Mouse (Mus musculus) limb, embryonic 12.5 days (tissue): ENCODE measurements around the gene Tank. TPM values are rescaled to one million over a fixed set of nuclear protein-coding genes. Genes with fewer than 3 reads are reported as not detected.

Experiments
- ATAC-seq: fragments of 200-750 bp; cut with Nextera tagmentation; 2 replicates; pipeline ENCODE4 v1.8.0; 2017; ENCODE audit warnings: low read depth, moderate TSS enrichment; ENCODE audit not compliant: insufficient number of reproducible peaks, insufficient read depth, low FRiP score, low TSS enrichment
- H3K27ac ChIP-seq: fragments of 300-500 bp; sonication (generic); 2 replicates; pipeline ENCODE4 v1.5.1; 2016; ENCODE audit warnings: mild to moderate bottlenecking, moderate library complexity
- H3K27me3 ChIP-seq: fragments of 300-500 bp; sonication (generic); 2 replicates; pipeline ENCODE4 v1.6.1; 2016; ENCODE audit warnings: mild to moderate bottlenecking, moderate library complexity
- H3K36me3 ChIP-seq: fragments of 300-500 bp; sonication (generic); 2 replicates; pipeline ENCODE4 v1.6.1; 2016; ENCODE audit warnings: mild to moderate bottlenecking, moderate library complexity
- H3K4me1 ChIP-seq: fragments of 300-500 bp; sonication (generic); replicated peaks from 2 replicates; pipeline ENCODE4 v1.6.1; 2016
- H3K4me2 ChIP-seq: fragments of 300-500 bp; sonication (generic); 2 replicates; pipeline ENCODE4 v1.6.1; 2016; ENCODE audit warnings: mild to moderate bottlenecking, moderate library complexity
- H3K4me3 ChIP-seq: fragments of 300-500 bp; sonication (generic); replicated peaks from 2 replicates; pipeline ENCODE4 v1.5.1; 2016; ENCODE audit warnings: mild to moderate bottlenecking
- H3K9ac ChIP-seq: fragments of 300-500 bp; sonication (generic); replicated peaks from 2 replicates; pipeline ENCODE4 v1.6.1; 2016; ENCODE audit warnings: mild to moderate bottlenecking, moderate library complexity
- H3K9me3 ChIP-seq: fragments of 300-500 bp; sonication (generic); 2 replicates; pipeline ENCODE4 v1.6.1; 2016; ENCODE audit warnings: mild to moderate bottlenecking, moderate library complexity
- WGBS: fragments of 180-500 bp; shearing (Covaris S2); methylation state at CpG from one replicate; pipeline ENCODE4 v1.1.7; 2016; 5-methylcytosine and 5-hydroxymethylcytosine counted together
- polyA plus RNA-seq: library from polyadenylated mRNA; unstranded; fragments of >200 nt; fragmentation: Nextera tagmentation; extraction: Ambion mirVana; gene quantifications from 2 replicates; pipeline ENCODE4 v1.2.1, GENCODE M21; 2016

Tank gene
- polyA plus RNA-seq, result 25.3 and 25.7 TPM in 2 replicates

GRCm38 (mm10) chr2:61578433-61578832 is at the start of gene Tank:
Gene Tank, plus strand, starts transcription at chr2:61578585.
- no peak within 1 kb of the TSS for H3K9ac ChIP-seq
- H3K4me3 ChIP-seq, result no peak within 1 kb of the TSS
- peaks cover 5% of the 10 kb centered on the region; the same call in 1 of the 2 replicates for H3K4me1 ChIP-seq
- H3K4me2 ChIP-seq, result no peak within 1 kb of the TSS
- 84% methylated on average over 10 of the region's 10 CpGs for WGBS
- no peak for ATAC-seq
- H3K9me3 ChIP-seq, result no peaks in the 10 kb centered on the region
- no peak within 1 kb of the TSS for H3K27ac ChIP-seq
- H3K36me3 ChIP-seq, result no peaks in the 10 kb centered on the region
- H3K27me3 ChIP-seq, result no peaks in the 10 kb centered on the region

GRCm38 (mm10) chr2:61532326-61532725 is 46.1 kb upstream of the Tank start:
- no peak overlapping the region for H3K9ac ChIP-seq
- no peaks in the 10 kb centered on the region for H3K36me3 ChIP-seq
- no peak overlapping the region for H3K4me3 ChIP-seq
- H3K27me3 ChIP-seq, result no peaks in the 10 kb centered on the region
- ATAC-seq, result no peak
- H3K4me2 ChIP-seq, result no peak overlapping the region
- no peaks in the 10 kb centered on the region for H3K9me3 ChIP-seq
- no peak overlapping the region for H3K27ac ChIP-seq
- H3K4me1 ChIP-seq, result no peaks in the 10 kb centered on the region
- 77% methylated on average over 3 of the region's 3 CpGs for WGBS

- Histone ChIP-seq H3K36me3 (no peaks in the 10 kb centered on the region), H3K27me3 (no peaks in the 10 kb centered on the region), H3K4me1 (no peaks in the 10 kb centered on the region), H3K9ac (no peak overlapping the region), H3K4me3 (no peak overlapping the region), H3K9me3 (no peaks in the 10 kb centered on the region), H3K27ac (no peak overlapping the region), H3K4me2 (no peak overlapping the region)
- 86% methylated on average over 2 of the region's 2 CpGs for WGBS
- ATAC-seq, result no peak
These were observed 45.3 kb upstream of the Tank start for GRCm38 (mm10) chr2:61533131-61533530.

- no peak for ATAC-seq
- no peaks in the 10 kb centered on the region for H3K27me3 ChIP-seq
- no peak overlapping the region for H3K9ac ChIP-seq
- 82% methylated on average over 2 of the region's 2 CpGs for WGBS
- no peak overlapping the region for H3K4me2 ChIP-seq
- no peaks in the 10 kb centered on the region for H3K9me3 ChIP-seq
- no peak overlapping the region for H3K4me3 ChIP-seq
- H3K36me3 ChIP-seq, result no peaks in the 10 kb centered on the region
- no peak overlapping the region for H3K27ac ChIP-seq
- H3K4me1 ChIP-seq, result no peaks in the 10 kb centered on the region
These were observed 41.5 kb upstream of the Tank start for GRCm38 (mm10) chr2:61536901-61537300.

- H3K4me1 ChIP-seq, result no peaks in the 10 kb centered on the region
- 40% methylated on average over 2 of the region's 2 CpGs for WGBS
- H3K27ac ChIP-seq, result no peak overlapping the region
- no peaks in the 10 kb centered on the region for H3K27me3 ChIP-seq
- H3K4me3 ChIP-seq, result no peak overlapping the region
- no peak overlapping the region for H3K4me2 ChIP-seq
- ATAC-seq, result no peak
- H3K9ac ChIP-seq, result no peak overlapping the region
- H3K36me3 ChIP-seq, result no peaks in the 10 kb centered on the region
- no peaks in the 10 kb centered on the region for H3K9me3 ChIP-seq
These were observed 39.0 kb upstream of the Tank start for GRCm38 (mm10) chr2:61539378-61539777.

- no peak overlapping the region for H3K9ac ChIP-seq
- no peaks in the 10 kb centered on the region for H3K4me1 ChIP-seq
- H3K4me2 ChIP-seq, result no peak overlapping the region
- no peak for ATAC-seq
- H3K27me3 ChIP-seq, result no peaks in the 10 kb centered on the region
- WGBS, result 84% methylated on average over 2 of the region's 2 CpGs
- H3K27ac ChIP-seq, result no peak overlapping the region
- H3K36me3 ChIP-seq, result no peaks in the 10 kb centered on the region
- no peak overlapping the region for H3K4me3 ChIP-seq
- no peaks in the 10 kb centered on the region for H3K9me3 ChIP-seq
These were observed 36.0 kb upstream of the Tank start for GRCm38 (mm10) chr2:61542426-61542825.

- no peaks in the 10 kb centered on the region for H3K27me3 ChIP-seq
- H3K9ac ChIP-seq, result no peak overlapping the region
- WGBS, result 82% methylated on average over 3 of the region's 3 CpGs
- no peak overlapping the region for H3K4me2 ChIP-seq
- no peak overlapping the region for H3K27ac ChIP-seq
- H3K4me1 ChIP-seq, result no peaks in the 10 kb centered on the region
- H3K4me3 ChIP-seq, result no peak overlapping the region
- no peak for ATAC-seq
- H3K36me3 ChIP-seq, result no peaks in the 10 kb centered on the region
- H3K9me3 ChIP-seq, result no peaks in the 10 kb centered on the region
These were observed 32.7 kb upstream of the Tank start for GRCm38 (mm10) chr2:61545666-61546065.

GRCm38 (mm10) chr2:61548021-61548420 is 30.4 kb upstream of the Tank start:
- Histone ChIP-seq H3K36me3 (no peaks in the 10 kb centered on the region), H3K27ac (no peak overlapping the region), H3K4me1 (no peaks in the 10 kb centered on the region), H3K4me2 (no peak overlapping the region), H3K27me3 (no peaks in the 10 kb centered on the region), H3K9me3 (no peaks in the 10 kb centered on the region), H3K4me3 (no peak overlapping the region), H3K9ac (no peak overlapping the region)
- no peak; the same call in 1 of the 2 replicates for ATAC-seq
- WGBS, result 25% methylated on average over 2 of the region's 2 CpGs

- no peak for ATAC-seq
- no peaks in the 10 kb centered on the region for H3K27me3 ChIP-seq
- WGBS, result 85% methylated on average over 5 of the region's 5 CpGs
- H3K36me3 ChIP-seq, result no peaks in the 10 kb centered on the region
- H3K4me3 ChIP-seq, result no peak overlapping the region
- H3K4me1 ChIP-seq, result peaks cover 6% of the 10 kb centered on the region
- no peak overlapping the region for H3K27ac ChIP-seq
- H3K9me3 ChIP-seq, result no peaks in the 10 kb centered on the region
- no peak overlapping the region for H3K4me2 ChIP-seq
- H3K9ac ChIP-seq, result no peak overlapping the region
These were observed 26.7 kb upstream of the Tank start for GRCm38 (mm10) chr2:61551680-61552079.

- Histone ChIP-seq H3K27me3 (no peaks in the 10 kb centered on the region), H3K27ac (no peak overlapping the region), H3K36me3 (no peaks in the 10 kb centered on the region), H3K4me1 (peaks cover 6% of the 10 kb centered on the region), H3K4me2 (no peak overlapping the region), H3K9ac (no peak overlapping the region), H3K4me3 (no peak overlapping the region), H3K9me3 (no peaks in the 10 kb centered on the region)
- 66% methylated on average over 7 of the region's 7 CpGs for WGBS
- ATAC-seq, result no peak
These were observed 23.0 kb upstream of the Tank start for GRCm38 (mm10) chr2:61555367-61555766.

GRCm38 (mm10) chr2:61555825-61556224 is 22.6 kb upstream of the Tank start:
- no peaks in the 10 kb centered on the region for H3K27me3 ChIP-seq
- H3K4me3 ChIP-seq, result no peak overlapping the region
- no peaks in the 10 kb centered on the region for H3K9me3 ChIP-seq
- peaks cover 6% of the 10 kb centered on the region for H3K4me1 ChIP-seq
- ATAC-seq, result no peak
- 75% methylated on average over 2 of the region's 2 CpGs for WGBS
- no peaks in the 10 kb centered on the region for H3K36me3 ChIP-seq
- H3K9ac ChIP-seq, result no peak overlapping the region
- H3K4me2 ChIP-seq, result no peak overlapping the region
- H3K27ac ChIP-seq, result no peak overlapping the region

GRCm38 (mm10) chr2:61556639-61557038 is 21.7 kb upstream of the Tank start:
- Histone ChIP-seq H3K27me3 (no peaks in the 10 kb centered on the region), H3K9me3 (no peaks in the 10 kb centered on the region), H3K27ac (no peak overlapping the region), H3K4me2 (no peak overlapping the region), H3K36me3 (no peaks in the 10 kb centered on the region), H3K4me3 (no peak overlapping the region), H3K4me1 (peaks cover 6% of the 10 kb centered on the region), H3K9ac (no peak overlapping the region)
- no peak for ATAC-seq
- WGBS, result 78% methylated on average over 3 of the region's 3 CpGs
